Mouse (Mus musculus) Patski (cell line): Measurements from ENCODE around the gene Plekhh2. TPM values are rescaled to one million over a fixed set of nuclear protein-coding genes. Genes with fewer than 3 reads are reported as not detected.

Experiments
- ATAC-seq: fragments of 100-300 bp; one replicate; pipeline ENCODE4 v1.8.0; 2021
- CTCF ChIA-PET: fragments of 350-600 bp; sonication (Branson Sonifier 250); formaldehyde crosslinking; loops from one replicate; lab custom pipeline; 2022; ENCODE audit warnings: inconsistent platforms; lab: Charles Lee
- POLR2A ChIA-PET: fragments of 350-600 bp; sonication (Branson Sonifier 250); formaldehyde crosslinking; loops from one replicate; lab custom pipeline; 2022; ENCODE audit warnings: antibody characterized with exemption, inconsistent platforms; lab: Charles Lee
- DNase-seq: peaks from one replicate; pipeline ENCODE4 v3.0.0-alpha.2; 2011; ENCODE audit warnings: low read depth, low spot score
- H3K27me3 ChIP-seq: fragments of 371-371 bp; one replicate; pipeline ENCODE4 v1.5.1; 2021
- CTCF ChIP-seq: fragments of 100-300 bp; IDR thresholded peaks from one replicate; pipeline ENCODE4 v1.5.1; 2021
- in situ Hi-C: fragments of 300-500 bp; cut with MboI; formaldehyde crosslinking; loops from 3 replicates; pipeline ENCODE4 v1.11.1; 2018; ENCODE audit warnings: low pct_unique_long_range_greater_than_20kb, mixed read lengths
- polyA plus RNA-seq: library from polyadenylated mRNA; unstranded; gene quantifications from one replicate; pipeline ENCODE4 v1.2.3, GENCODE M21; 2021

Plekhh2 gene
- polyA plus RNA-seq, 1 experiment from 2014 or later = 32.0 TPM

GRCm38 (mm10) chr17:84492255-84492880 lies 19.3 kb upstream of the Plekhh2 start:
- CTCF ChIA-PET = interaction anchor here (0.6 to 1.8 kb wide), 3 partner anchors 11 to 18 kb away, joined by 3 to 7 read pairs (median 3); no protein-coding TSS in a partner anchor
- no peak for TF ChIP-seq CTCF
- H3K27me3 ChIP-seq = no peaks in the 10 kb centered on the region
- POLR2A ChIA-PET = interaction anchor here (0.7 kb wide), 1 partner anchor 87 kb away, joined by 5 read pairs; no protein-coding TSS in a partner anchor
- in situ Hi-C loops = no loop called here
- no peak for DNase-seq
- no peak for ATAC-seq

GRCm38 (mm10) chr17:84497026-84497425 lies 14.7 kb upstream of the Plekhh2 start:
- DNase-seq (no peak), ATAC-seq (no peak)
- in situ Hi-C loops = no loop called here
- ChIA-PET CTCF (interaction anchor here (1.4 kb wide), 1 partner anchor 10 kb away, joined by 3 read pairs; no protein-coding TSS in a partner anchor), POLR2A (interaction anchor here (0.8 kb wide), 1 partner anchor 15 kb away, joined by 3 read pairs; the partner anchor contains the start of gene Plekhh2)
- no peaks in the 10 kb centered on the region for H3K27me3 ChIP-seq
- TF ChIP-seq CTCF = no peak

- ChIA-PET POLR2A (interaction anchor here (0.8 kb wide), 1 partner anchor 15 kb away, joined by 3 read pairs; the partner anchor contains the start of gene Plekhh2), CTCF (interaction anchor here (1.4 kb wide), 1 partner anchor 9 kb away, joined by 3 read pairs; no protein-coding TSS in a partner anchor)
- DNase-seq = no peak
- in situ Hi-C loops = no loop called here
- TF ChIP-seq CTCF = no peak
- ATAC-seq = no peak
- no peaks in the 10 kb centered on the region for H3K27me3 ChIP-seq
Measured at GRCm38 (mm10) chr17:84497559-84497958, 14.1 kb upstream of the Plekhh2 start.

GRCm38 (mm10) chr17:84497972-84498604 lies 13.6 kb upstream of the Plekhh2 start:
- DNase-seq = no peak
- in situ Hi-C loops = no loop called here
- POLR2A ChIA-PET = interaction anchor here (0.8 kb wide), 1 partner anchor 14 kb away, joined by 3 read pairs; the partner anchor contains the start of gene Plekhh2

GRCm38 (mm10) chr17:84498639-84499038 lies 13.1 kb upstream of the Plekhh2 start:
- DNase-seq (no peak), ATAC-seq (no peak)
- TF ChIP-seq CTCF = no peak
- POLR2A ChIA-PET = no interaction called here
- H3K27me3 ChIP-seq = no peaks in the 10 kb centered on the region
- CTCF ChIA-PET = interaction anchor here (1.0 to 1.9 kb wide), 2 partner anchors 11 kb away, joined by 3 to 5 read pairs; no protein-coding TSS in a partner anchor
- in situ Hi-C loops = no loop called here

More at GRCm38 (mm10) chr17:84497972-84498604, 13.6 kb upstream of the Plekhh2 start:
- no peaks in the 10 kb centered on the region for H3K27me3 ChIP-seq
- CTCF ChIA-PET = interaction anchor here (1.4 kb wide), 1 partner anchor 9 kb away, joined by 3 read pairs; no protein-coding TSS in a partner anchor
- TF ChIP-seq CTCF = no peak
- ATAC-seq = no peak

GRCm38 (mm10) chr17:84502341-84502740 lies 9.4 kb upstream of the Plekhh2 start:
- no peak for TF ChIP-seq CTCF
- ATAC-seq (no peak), DNase-seq (no peak)
- ChIA-PET CTCF (interaction anchor here (1.2 kb wide), 1 partner anchor 67 kb away, joined by 3 read pairs; no protein-coding TSS in a partner anchor), POLR2A (no interaction called here)
- in situ Hi-C loops = no loop called here
- no peaks in the 10 kb centered on the region for H3K27me3 ChIP-seq

GRCm38 (mm10) chr17:84505922-84506321 lies 5.8 kb upstream of the Plekhh2 start:
- H3K27me3 ChIP-seq = no peaks in the 10 kb centered on the region
- TF ChIP-seq CTCF = no peak
- no peak for DNase-seq
- in situ Hi-C loops = no loop called here
- ChIA-PET CTCF (no interaction called here), POLR2A (no interaction called here)
- no peak for ATAC-seq

- no peak for DNase-seq
- ATAC-seq = no peak
- ChIA-PET CTCF (interaction anchor here (0.7 kb wide), 1 partner anchor 28 kb away, joined by 3 read pairs; no protein-coding TSS in a partner anchor), POLR2A (no interaction called here)
- in situ Hi-C loops = no loop called here
- H3K27me3 ChIP-seq = no peaks in the 10 kb centered on the region
- no peak for TF ChIP-seq CTCF
Measured at GRCm38 (mm10) chr17:84508736-84509135, 3.0 kb upstream of the Plekhh2 start.

- in situ Hi-C loops = no loop called here
- DNase-seq = no peak
- POLR2A ChIA-PET = no interaction called here
- ATAC-seq = no peak
- no peak for TF ChIP-seq CTCF
- CTCF ChIA-PET = interaction anchor here (0.7 to 1.6 kb wide), 2 partner anchors 9 to 28 kb away, joined by 3 to 5 read pairs; no protein-coding TSS in a partner anchor
- H3K27me3 ChIP-seq = no peaks in the 10 kb centered on the region
Measured at GRCm38 (mm10) chr17:84509176-84509575, 2.5 kb upstream of the Plekhh2 start.

- ChIA-PET CTCF (interaction anchor here (1.0 to 1.6 kb wide), 3 partner anchors 11 to 40 kb away, joined by 3 to 5 read pairs (median 3); no protein-coding TSS in a partner anchor), POLR2A (interaction anchor here (1.1 kb wide), 1 partner anchor 44 kb away, joined by 4 read pairs; the partner anchor contains the start of gene Thada)
- ATAC-seq = no peak
- TF ChIP-seq CTCF = no peak
- peak; percentile 90 for DNase-seq
- in situ Hi-C loops = no loop called here
- no peaks in the 10 kb centered on the region for H3K27me3 ChIP-seq
Measured at GRCm38 (mm10) chr17:84510355-84510754, 1.3 kb upstream of the Plekhh2 start.
